Mouse (Mus musculus) MEL (cell line): ENCODE results near the gene Lat2. TPM values are rescaled to one million over a fixed set of nuclear protein-coding genes. Genes with fewer than 3 reads are reported as not detected.
A peak's percentile ranks its signal among the peaks of the same experiment; 100 is the strongest.

Experiments used
- DNase-seq: peaks from one replicate; pipeline ENCODE4 v3.0.0; 2011; ENCODE audit warnings: low read depth, low spot score
- H3K27ac ChIP-seq: 2 replicates; pipeline ENCODE4 v1.5.1; 2012; ENCODE audit warnings: low read depth, mild to moderate bottlenecking, control low read depth, low read length, moderate library complexity; ENCODE audit not compliant: control insufficient read depth
- H3K27me3 ChIP-seq, 2 experiments: fragments of 150-350 bp in 1 of 2; sonication (generic) in 1 of 2; 2 replicates each; pipeline ENCODE4 v1.6.1; 2012; ENCODE audit warnings: low read length in 2 of 2, mild to moderate bottlenecking in 2 of 2, improper control_type of control experiment in 1 of 2, moderate library complexity in 1 of 2; ENCODE audit not compliant: insufficient read depth in 2 of 2, control insufficient read depth in 1 of 2
- H3K36me3 ChIP-seq, 2 experiments: 2 replicates each; pipeline ENCODE4 v1.6.1; 2012 to 2014; ENCODE audit warnings: low read length in 2 of 2, improper control_type of control experiment in 1 of 2, inconsistent platforms in 1 of 2, mild to moderate bottlenecking in 1 of 2; ENCODE audit not compliant: insufficient read depth in 2 of 2, control insufficient read depth in 1 of 2
- H3K4me1 ChIP-seq, 2 experiments: fragments of 150-350 bp in 1 of 2; sonication (generic) in 1 of 2; 2 replicates each; pipeline ENCODE4 v1.6.1; 2012; ENCODE audit warnings: low read length in 2 of 2, improper control_type of control experiment in 1 of 2, mild to moderate bottlenecking in 1 of 2; ENCODE audit not compliant: insufficient read depth in 2 of 2, control insufficient read depth in 1 of 2
- H3K4me3 ChIP-seq, 2 experiments: fragments of 150-350 bp in 1 of 2; sonication (generic) in 1 of 2; 2 replicates each; pipeline ENCODE4 v1.5.1; 2012; ENCODE audit warnings: low read depth in 2 of 2, low read length in 2 of 2, mild to moderate bottlenecking in 2 of 2, moderate library complexity in 2 of 2, control low read depth in 1 of 2, improper control_type of control experiment in 1 of 2; ENCODE audit not compliant: control insufficient read depth in 1 of 2, insufficient read depth in 1 of 2
- H3K79me2 ChIP-seq: 2 replicates; pipeline ENCODE4 v1.6.1; 2012; ENCODE audit warnings: mild to moderate bottlenecking, low read length, moderate library complexity; ENCODE audit not compliant: control insufficient read depth, poor library complexity, insufficient read depth
- H3K9ac ChIP-seq: 2 replicates; pipeline ENCODE4 v1.6.1; 2012; ENCODE audit warnings: low read depth, mild to moderate bottlenecking, control low read depth, low read length, moderate library complexity; ENCODE audit not compliant: control insufficient read depth, poor library complexity, severe bottlenecking
- H3K9me3 ChIP-seq: fragments of 150-350 bp; sonication (generic); replicated peaks from 2 replicates; pipeline ENCODE4 v1.6.1; 2012; ENCODE audit warnings: mild to moderate bottlenecking, low read length, improper control_type of control experiment, moderate library complexity; ENCODE audit not compliant: insufficient read depth
- BHLHE40 ChIP-seq: IDR thresholded peaks from 2 replicates; pipeline ENCODE4 v1.6.1; 2012; ENCODE audit warnings: low read depth, mild to moderate bottlenecking, inconsistent platforms, low read length, improper control_type of control experiment, borderline replicate concordance
- CHD1 ChIP-seq: IDR thresholded peaks from 2 replicates; pipeline ENCODE4 v1.6.1; 2012; ENCODE audit warnings: low read depth, mild to moderate bottlenecking, inconsistent platforms, low read length, improper control_type of control experiment
- CHD2 ChIP-seq: IDR thresholded peaks from 2 replicates; pipeline ENCODE4 v1.6.1; 2011; ENCODE audit warnings: low read length, improper control_type of control experiment
- ELF1 ChIP-seq: IDR thresholded peaks from 2 replicates; pipeline ENCODE4 v1.6.1; 2014; ENCODE audit warnings: low read depth, mild to moderate bottlenecking, inconsistent platforms, low read length, improper control_type of control experiment, moderate library complexity
- EP300 ChIP-seq, 2 experiments: IDR thresholded peaks; 2 replicates each; pipeline ENCODE4 v1.6.1; 2011; ENCODE audit warnings: improper control_type of control experiment in 2 of 2, low read length in 2 of 2, low read depth in 1 of 2, mild to moderate bottlenecking in 1 of 2
- ETS1 ChIP-seq: IDR thresholded peaks from 2 replicates; pipeline ENCODE4 v1.6.1; 2012; ENCODE audit warnings: low read depth, mild to moderate bottlenecking, inconsistent platforms, low read length, improper control_type of control experiment, moderate library complexity
- GABPA ChIP-seq: IDR thresholded peaks from 2 replicates; pipeline ENCODE4 v1.6.1; 2012; ENCODE audit warnings: low read depth, mild to moderate bottlenecking, inconsistent platforms, low read length, improper control_type of control experiment, moderate library complexity
- HCFC1 ChIP-seq: IDR thresholded peaks from 2 replicates; pipeline ENCODE4 v1.6.1; 2012; ENCODE audit warnings: low read depth, mild to moderate bottlenecking, inconsistent platforms, low read length, improper control_type of control experiment, moderate library complexity
- JUND ChIP-seq: IDR thresholded peaks from 2 replicates; pipeline ENCODE4 v1.6.1; 2011; ENCODE audit warnings: low read depth, mild to moderate bottlenecking, improper control_type of control experiment, low read length
- MAFK ChIP-seq: IDR thresholded peaks from 2 replicates; pipeline ENCODE4 v1.6.1; 2011; ENCODE audit warnings: low read depth, mild to moderate bottlenecking, low read length, improper control_type of control experiment, borderline replicate concordance
- MAZ ChIP-seq: IDR thresholded peaks from 2 replicates; pipeline ENCODE4 v1.6.1; 2012; ENCODE audit warnings: low read depth, mild to moderate bottlenecking, inconsistent platforms, low read length, improper control_type of control experiment
- MEF2A ChIP-seq: IDR thresholded peaks from 2 replicates; pipeline ENCODE4 v1.6.1; 2014; ENCODE audit warnings: low read depth, mild to moderate bottlenecking, inconsistent platforms, low read length, improper control_type of control experiment; ENCODE audit not compliant: poor library complexity, insufficient replicate concordance, severe bottlenecking; ENCODE audit errors: extremely low read depth
- MYC ChIP-seq: IDR thresholded peaks from 2 replicates; pipeline ENCODE4 v1.6.1; 2011; ENCODE audit warnings: low read depth, mild to moderate bottlenecking, low read length, improper control_type of control experiment, moderate library complexity
- POLR2A ChIP-seq, 2 experiments: IDR thresholded peaks; 2 replicates each; pipeline ENCODE4 v1.6.1; 2011 to 2012; ENCODE audit warnings: low read length in 2 of 2, mild to moderate bottlenecking in 2 of 2, control low read depth in 1 of 2, improper control_type of control experiment in 1 of 2, low read depth in 1 of 2, moderate library complexity in 1 of 2; ENCODE audit not compliant: control insufficient read depth in 1 of 2, insufficient read depth in 1 of 2, poor library complexity in 1 of 2
- POLR2AphosphoS2 ChIP-seq: IDR thresholded peaks from 2 replicates; pipeline ENCODE4 v1.6.1; 2011; ENCODE audit warnings: low read length, improper control_type of control experiment
- RAD21 ChIP-seq: IDR thresholded peaks from 2 replicates; pipeline ENCODE4 v1.6.1; 2011; ENCODE audit warnings: mild to moderate bottlenecking, low read depth, low read length, improper control_type of control experiment
- RCOR1 ChIP-seq: IDR thresholded peaks from 2 replicates; pipeline ENCODE4 v1.6.1; 2012; ENCODE audit warnings: low read depth, mild to moderate bottlenecking, inconsistent platforms, low read length, improper control_type of control experiment
- TCF12 ChIP-seq: IDR thresholded peaks from 2 replicates; pipeline ENCODE4 v1.6.1; 2014; ENCODE audit warnings: low read depth, mild to moderate bottlenecking, inconsistent platforms, low read length, improper control_type of control experiment, moderate library complexity
- USF1 ChIP-seq: IDR thresholded peaks from 2 replicates; pipeline ENCODE4 v1.6.1; 2014; ENCODE audit warnings: low read depth, mild to moderate bottlenecking, inconsistent platforms, low read length, improper control_type of control experiment, moderate library complexity
- USF2 ChIP-seq, 2 experiments: IDR thresholded peaks; 2 replicates each; pipeline ENCODE4 v1.6.1; 2011 to 2012; ENCODE audit warnings: improper control_type of control experiment in 2 of 2, low read length in 2 of 2, borderline replicate concordance in 1 of 2, inconsistent platforms in 1 of 2, low read depth in 1 of 2, mild to moderate bottlenecking in 1 of 2; ENCODE audit not compliant: insufficient read depth in 1 of 2
- ZC3H11A ChIP-seq: IDR thresholded peaks from 2 replicates; pipeline ENCODE4 v1.6.1; 2012; ENCODE audit warnings: low read depth, mild to moderate bottlenecking, inconsistent platforms, low read length, improper control_type of control experiment
- ZKSCAN1 ChIP-seq: IDR thresholded peaks from 2 replicates; pipeline ENCODE4 v1.6.1; 2012; ENCODE audit warnings: low read depth, mild to moderate bottlenecking, inconsistent platforms, low read length, improper control_type of control experiment, moderate library complexity
- ZMIZ1 ChIP-seq: IDR thresholded peaks from 2 replicates; pipeline ENCODE4 v1.6.1; 2012; ENCODE audit warnings: low read depth, mild to moderate bottlenecking, inconsistent platforms, low read length, improper control_type of control experiment, moderate library complexity
- ZNF384 ChIP-seq: IDR thresholded peaks from 2 replicates; pipeline ENCODE4 v1.6.1; 2012; ENCODE audit warnings: low read depth, mild to moderate bottlenecking, inconsistent platforms, low read length, improper control_type of control experiment
- polyA plus RNA-seq, 2 experiments: library from polyadenylated mRNA; stranded (reverse) in 1 of 2; unstranded in 1 of 2; fragments of >175 nt in 1 of 2; fragments of >200 nt in 1 of 2; gene quantifications; 2 replicates each; pipeline versions ENCODE4 v1.2.1 to v1.2.4; 2012; ENCODE audit warnings: low replicate concordance in 2 of 2, low read depth in 1 of 2; ENCODE audit not compliant: insufficient read length in 2 of 2, insufficient read depth in 1 of 2, missing spikeins in 1 of 2
- total RNA-seq: library from RNA; depleted of rRNA; stranded (reverse); fragments of 300-350 nt; gene quantifications from 2 replicates; pipeline ENCODE4 v1.2.3, GENCODE M21; 2012

Lat2 gene
- total and polyA plus RNA-seq, 3 experiments, result 0.79 to 0.92 TPM; not detected in 1

GRCm38 (mm10) chr5:134571730-134572507 is 42.9 kb downstream of the Lat2 start (continued):
- TF ChIP-seq MEF2A (no peak), GABPA (no peak), MAFK (no peak), MYC (no peak), POLR2A (IDR thresholded peaks at IDR 0.05; ENCODE audit: control insufficient read depth in 1 of 2, insufficient read depth in 1 of 2, low read depth in 1 of 2, low read length in 2 of 2, poor library complexity in 1 of 2) (no peak), USF1 (no peak), JUND (no peak), ELF1 (peak; percentile 7; the same call in 1 of the 2 replicates), RAD21 (no peak), HCFC1 (peak; percentile 70)

GRCm38 (mm10) chr5:134568964-134569491 is 45.8 kb downstream of the Lat2 start:
- peaks cover 4 to 11% of the 10 kb centered on the region in 2 experiments for H3K4me1 ChIP-seq
- H3K27ac ChIP-seq, result no peak overlapping the region
- TF ChIP-seq MAZ (no peak), ZNF384 (peak; percentile 76)
- TF ChIP-seq, all 39 proteins: peak for 1
- H3K27me3 ChIP-seq, result no peaks in the 10 kb centered on the region
- no peaks in the 10 kb centered on the region for H3K9me3 ChIP-seq
- H3K9ac ChIP-seq, result no peak overlapping the region
- DNase-seq, result no peak
- H3K79me2 ChIP-seq, result no peaks in the 10 kb centered on the region
- H3K4me3 ChIP-seq, result no peak overlapping the region
- peaks cover 0 to 6% of the 10 kb centered on the region in 2 experiments; a peak in 2 of 4 replicates for H3K36me3 ChIP-seq

- H3K27ac ChIP-seq, result no peak overlapping the region
- DNase-seq, result no peak
- H3K4me3 ChIP-seq, result no peak overlapping the region
- peaks cover 0 to 6% of the 10 kb centered on the region in 2 experiments; a peak in 2 of 4 replicates for H3K36me3 ChIP-seq
- H3K27me3 ChIP-seq, result no peaks in the 10 kb centered on the region
- H3K9me3 ChIP-seq, result no peaks in the 10 kb centered on the region
- H3K4me1 ChIP-seq, result peaks cover 4 to 8% of the 10 kb centered on the region in 2 experiments
- no peak overlapping the region for H3K9ac ChIP-seq
- H3K79me2 ChIP-seq, result no peaks in the 10 kb centered on the region
- TF ChIP-seq HCFC1, result no peak
- TF ChIP-seq ZC3H11A, result no peak
- no peak for TF ChIP-seq RAD21
- TF ChIP-seq POLR2AphosphoS2, result no peak
- TF ChIP-seq EP300 (IDR thresholded peaks at IDR 0.05; ENCODE audit: low read depth in 1 of 2, low read length in 2 of 2), result no peak
- TF ChIP-seq MYC, result no peak
- no peak for TF ChIP-seq ZKSCAN1
- no peak for TF ChIP-seq GABPA
- no peak for TF ChIP-seq RCOR1
- TF ChIP-seq CHD1, result no peak
- no peak for TF ChIP-seq BHLHE40
- no peak for TF ChIP-seq USF2 (IDR thresholded peaks at IDR 0.05; ENCODE audit: borderline replicate concordance in 1 of 2, insufficient read depth in 1 of 2, low read depth in 1 of 2, low read length in 2 of 2)
- no peak for TF ChIP-seq ELF1
- TF ChIP-seq CHD2, result no peak
- TF ChIP-seq TCF12, result no peak
- no peak for TF ChIP-seq ZMIZ1
- no peak for TF ChIP-seq ETS1
These were observed 46.8 kb downstream of the Lat2 start for GRCm38 (mm10) chr5:134568030-134568429.
